Mouse (Mus musculus) testis, postnatal 14 days (tissue): ENCODE data around the gene Krt73.

ENCODE experiments used
- DNase-seq: peaks from one replicate; pipeline ENCODE4 v3.0.0; 2021; ENCODE audit warnings: low spot score

The Krt73 gene

GRCm38 (mm10) chr15:101802296-101802835, at the start of gene Krt73:
Gene Krt73, minus strand, starts transcription at chr15:101802346.
- no peak for DNase-seq

GRCm38 (mm10) chr15:101850694-101851093, 48.5 kb upstream of the Krt73 start, which contains the start of gene Krt1:
Gene Krt1, minus strand, starts transcription at chr15:101850794.
- no peak for DNase-seq

DNA sequence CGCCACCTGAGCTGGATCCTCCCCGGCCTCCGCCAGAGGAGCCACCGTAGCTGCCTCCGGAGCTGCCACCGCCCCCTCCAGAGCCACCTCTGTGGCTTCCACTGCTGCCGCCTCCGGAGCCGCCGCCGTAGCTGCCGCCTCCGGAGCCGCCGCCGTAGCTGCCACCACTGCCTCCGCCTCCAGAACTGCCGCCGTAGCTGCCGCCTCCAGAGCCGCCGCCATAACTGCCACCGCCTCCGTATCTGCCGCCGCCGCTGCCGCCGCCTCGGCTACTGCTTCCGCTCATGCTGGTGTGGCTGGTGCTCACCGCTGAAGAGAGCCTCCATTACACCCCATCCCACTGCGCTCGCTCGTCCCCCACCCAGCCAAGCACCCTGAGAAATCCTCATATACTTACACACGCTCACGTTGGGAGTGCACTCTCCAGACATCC, 43.8 kb upstream of the Krt73 start:
- no peak for DNase-seq

- DNase-seq, result no peak
Observed at GRCm38 (mm10) chr15:101843192-101843591, 41.0 kb upstream of the Krt73 start.

GRCm38 (mm10) chr15:101834784-101835328, 32.7 kb upstream of the Krt73 start:
- no peak for DNase-seq

GRCm38 (mm10) chr15:101833131-101833530, 31.0 kb upstream of the Krt73 start:
- no peak for DNase-seq

GRCm38 (mm10) chr15:101829441-101829840, 27.3 kb upstream of the Krt73 start:
- DNase-seq, result no peak

DNA sequence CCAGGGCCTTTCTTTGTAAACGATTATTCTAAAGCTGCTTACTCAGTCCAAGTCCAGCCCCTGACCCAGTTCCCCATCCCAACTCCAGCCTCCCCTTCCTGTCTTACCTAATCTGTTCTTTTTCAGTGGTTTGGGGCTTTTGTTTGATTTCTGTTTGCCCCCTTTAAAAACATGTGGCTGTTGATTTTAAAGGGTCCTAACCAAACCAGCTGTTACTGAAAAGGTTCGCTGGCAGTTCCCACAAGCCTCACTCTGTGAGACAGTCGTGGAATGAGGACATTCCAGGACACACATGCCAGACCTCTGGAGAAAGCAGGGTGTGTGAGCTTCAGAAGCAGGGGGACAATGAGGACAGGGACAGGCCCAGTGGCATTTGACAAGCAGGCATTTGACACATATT, 19.6 kb upstream of the Krt73 start:
- no peak for DNase-seq

DNA sequence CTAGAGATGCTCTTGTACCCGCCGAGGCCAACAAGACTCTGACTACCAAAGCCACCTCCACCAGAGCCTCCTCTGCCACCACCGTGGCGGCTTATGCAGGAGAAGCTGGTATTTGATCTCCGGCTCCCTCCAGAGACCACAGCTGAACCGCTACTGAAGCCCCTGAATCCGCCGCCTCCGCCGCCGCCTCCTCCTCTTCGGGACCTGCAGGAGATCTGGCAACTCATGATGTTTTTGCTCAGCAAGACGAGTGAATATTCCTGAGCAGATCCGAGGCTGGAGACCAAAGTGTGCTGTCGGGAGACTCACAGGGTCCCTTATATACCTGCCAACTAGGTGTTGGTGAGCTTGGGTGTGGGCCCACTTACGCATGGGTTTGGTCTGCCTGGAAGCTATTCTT, 15.7 kb upstream of the Krt73 start, which contains the start of gene Krt2:
TSS of gene Krt2 (minus strand) at position 295 of the 400 bp plus-strand sequence.
- DNase-seq, result no peak

DNA sequence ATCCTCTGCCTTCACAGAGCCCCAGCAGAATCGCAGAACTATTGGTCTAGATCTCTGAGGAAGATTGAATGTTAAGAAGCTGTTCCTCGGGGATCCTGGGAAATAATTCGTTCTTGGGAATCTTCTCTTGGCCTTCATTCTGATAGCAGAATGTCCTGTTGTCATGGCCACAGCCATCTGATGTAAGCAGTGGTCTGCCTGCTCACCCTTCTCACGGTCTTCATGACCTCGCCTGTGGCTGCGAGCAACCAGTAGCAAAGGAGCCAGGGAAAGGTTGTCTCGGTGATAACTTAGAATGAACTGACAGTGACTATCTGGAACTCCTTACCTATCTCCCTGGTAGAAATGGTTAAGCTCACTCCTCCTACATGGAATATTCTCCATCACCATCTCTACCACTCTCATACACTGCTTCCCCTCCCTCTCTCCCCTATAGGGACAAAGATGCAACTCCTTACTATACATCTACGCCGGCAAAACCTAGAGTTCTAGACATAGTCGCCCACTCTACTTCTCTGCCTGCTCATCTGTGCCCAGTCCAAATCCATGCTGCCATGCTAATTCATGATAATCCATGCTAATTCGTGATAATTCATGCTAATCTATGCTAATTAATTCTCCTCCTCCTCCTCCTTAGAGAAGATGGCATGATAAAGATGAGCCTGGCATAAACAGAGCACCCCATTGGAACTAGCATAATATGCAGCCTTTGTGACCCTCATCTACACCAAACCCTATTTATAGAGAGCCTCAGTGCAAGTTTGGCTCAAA, 1.1 kb upstream of the Krt73 start:
- DNase-seq, result no peak

GRCm38 (mm10) chr15:101790867-101791266, 11.3 kb downstream of the Krt73 start:
- DNase-seq, result no peak

- no peak for DNase-seq
Observed at GRCm38 (mm10) chr15:101786360-101786759, 15.8 kb downstream of the Krt73 start, which contains the start of gene Krt72. Gene Krt72, minus strand, starts transcription at chr15:101786460.

DNA sequence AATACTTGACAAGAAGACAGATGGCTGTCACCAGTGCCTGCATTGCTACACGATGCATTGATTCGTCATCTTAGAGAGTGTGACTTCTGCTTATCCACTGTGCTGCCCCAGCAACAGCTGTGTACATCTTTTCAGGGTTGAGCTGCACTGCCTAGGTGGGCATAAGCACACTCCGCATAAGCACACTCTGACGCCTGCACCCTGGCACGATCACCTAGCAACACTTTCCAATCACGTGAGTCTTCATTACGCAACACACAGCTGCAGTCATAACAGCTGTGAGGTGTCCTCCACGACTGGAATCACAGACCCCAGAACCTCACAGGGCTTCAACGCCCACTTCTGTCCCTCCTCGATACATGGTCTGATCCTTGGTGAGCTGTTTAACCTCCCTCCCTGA, 28.7 kb downstream of the Krt73 start:
- DNase-seq, result no peak

GRCm38 (mm10) chr15:101772711-101773081, 29.4 kb downstream of the Krt73 start:
- DNase-seq, result peak; percentile 68

DNA sequence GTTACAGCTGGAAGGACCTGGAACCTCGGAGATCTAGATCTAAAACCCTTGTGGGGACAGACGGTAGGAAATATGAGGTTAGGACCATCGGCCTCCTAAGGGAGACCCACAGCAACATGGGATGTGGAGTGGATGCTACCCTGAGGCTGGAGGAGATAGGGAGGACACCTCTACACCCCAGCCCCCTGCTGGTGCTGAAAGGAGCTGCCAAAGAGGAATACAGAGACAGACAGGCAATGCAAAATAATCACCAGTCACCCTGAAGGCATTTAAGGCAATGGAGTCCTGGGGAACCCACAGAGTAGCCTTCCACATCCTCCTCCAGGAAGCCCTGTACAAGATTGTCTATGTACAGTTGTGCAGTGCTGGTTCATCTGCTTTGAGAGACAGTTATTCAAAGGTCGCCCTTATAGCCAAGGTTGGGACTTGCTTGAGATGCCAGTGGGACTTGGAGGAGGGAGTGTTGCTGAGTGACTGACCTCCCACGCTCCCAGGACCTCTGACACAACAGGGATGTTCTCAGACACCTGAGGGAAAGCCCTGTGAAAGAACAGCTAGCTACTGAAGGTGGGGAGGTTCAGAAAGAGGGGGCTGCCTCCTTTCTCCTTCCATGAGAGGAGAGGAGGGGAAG, 30.0 kb downstream of the Krt73 start:
- no peak for DNase-seq

DNA sequence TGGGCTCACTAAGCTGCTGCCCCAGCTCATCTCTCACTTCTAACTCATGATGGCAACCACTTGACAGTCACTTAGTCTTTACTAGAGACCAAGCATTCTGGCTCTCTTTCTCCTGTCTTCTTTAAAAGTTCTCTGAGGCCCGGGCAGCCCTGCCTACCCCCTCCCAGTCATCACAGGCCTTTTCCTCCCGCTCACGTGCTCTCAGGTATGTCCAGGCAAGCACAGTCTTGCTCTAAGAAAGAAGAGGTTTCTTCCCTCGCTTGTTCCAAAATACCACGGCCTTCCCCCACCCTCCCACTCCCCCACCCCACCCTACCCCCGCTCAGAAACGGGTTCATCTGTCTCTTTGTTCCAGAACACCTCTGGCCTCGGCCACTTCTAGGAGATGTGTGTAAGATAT, 31.9 kb downstream of the Krt73 start:
- no peak for DNase-seq
